Mouse (Mus musculus) brain, embryonic 14.5 days (tissue): ENCODE measurements at regions not wholly inside any gene's neighbourhood (a gene's known extent, or its start where the extent isn't known, plus 50 kb on each side); places are given as distances from the start of the nearest gene placed in this dataset.

Experiments
- DNase-seq: peaks from one replicate; pipeline ENCODE4 v3.0.0-alpha.2; 2011; ENCODE audit warnings: low read depth
- CTCF ChIP-seq: fragments of 200-500 bp; IDR thresholded peaks from 2 replicates; pipeline ENCODE4 v1.5.1; 2012; ENCODE audit warnings: inconsistent platforms, mild to moderate bottlenecking, moderate library complexity, borderline replicate concordance; ENCODE audit not compliant: insufficient read depth, insufficient read length; ENCODE audit errors: extremely low read depth
- POLR2A ChIP-seq: fragments of 200-500 bp; IDR thresholded peaks from 2 replicates; pipeline ENCODE4 v1.6.1; 2012; ENCODE audit warnings: mild to moderate bottlenecking, inconsistent platforms, borderline replicate concordance; ENCODE audit not compliant: poor library complexity, insufficient read depth, insufficient read length, severe bottlenecking; ENCODE audit errors: extremely low read depth

DNA sequence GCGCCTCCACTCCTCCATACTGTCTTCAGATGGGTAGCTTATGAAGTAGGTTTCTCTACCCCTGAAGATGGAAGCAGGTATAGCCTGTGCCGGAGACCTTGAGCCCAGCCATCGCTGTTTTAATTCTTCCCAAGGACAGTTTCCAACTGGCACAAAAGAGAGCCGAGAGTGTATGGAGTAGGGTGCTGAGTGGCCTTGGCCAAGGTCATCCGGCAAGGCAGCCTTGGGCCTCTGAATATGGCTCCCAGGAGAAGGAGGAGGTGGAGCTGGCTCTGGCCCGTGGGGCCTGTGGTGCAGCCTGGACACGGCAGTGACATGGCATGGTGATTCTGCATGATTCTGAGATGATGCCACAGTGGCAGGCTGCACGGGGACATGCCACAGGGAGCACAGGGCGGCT, 215.7 kb downstream of the Tex29 start:
- no peak for TF ChIP-seq POLR2A
- TF ChIP-seq CTCF: no peak
- DNase-seq: no peak

DNA sequence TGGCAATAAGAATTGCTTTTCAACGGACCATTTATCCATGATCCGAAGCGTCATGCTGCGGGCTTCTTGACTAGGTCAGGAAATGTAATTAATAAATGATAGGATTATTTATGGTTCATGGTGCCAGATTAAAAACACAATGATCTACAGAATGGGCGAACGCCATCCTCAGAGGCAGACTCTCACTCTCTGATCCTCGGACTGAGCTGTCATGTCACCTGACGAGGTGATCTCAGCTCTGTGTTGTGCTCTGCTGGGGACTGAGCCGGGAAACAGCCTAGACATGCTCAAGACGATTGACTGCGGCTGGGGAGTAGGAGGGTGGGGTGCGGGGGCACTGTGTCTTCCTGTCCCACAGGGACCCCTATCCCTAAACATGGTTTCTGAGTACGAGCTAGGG, 217.4 kb upstream of the A230072I06Rik start:
- no peak for TF ChIP-seq CTCF
- TF ChIP-seq POLR2A: no peak
- peak; percentile 49 for DNase-seq

DNA sequence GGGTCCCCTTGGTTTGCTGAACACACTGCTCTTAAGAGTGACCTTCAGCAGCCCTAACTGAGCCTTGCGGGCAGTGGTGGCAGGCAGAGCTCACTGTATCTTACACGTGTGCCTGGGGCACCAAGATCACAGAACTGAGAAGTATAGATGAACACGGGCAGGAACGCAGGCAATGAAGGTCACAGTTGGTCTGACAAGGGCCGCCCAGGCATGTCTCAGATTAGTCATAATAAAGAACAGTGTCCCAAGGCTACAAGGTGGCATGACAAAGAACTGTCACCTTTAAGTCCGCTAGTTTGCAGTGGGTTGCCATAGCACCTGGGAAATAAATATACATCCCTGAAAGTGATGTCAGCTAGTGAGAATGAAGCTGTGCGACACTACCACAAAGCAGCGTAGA, 215.9 kb upstream of the A230072I06Rik start:
- peak; percentile 23 for DNase-seq
- TF ChIP-seq CTCF (no peak), POLR2A (no peak)

DNA sequence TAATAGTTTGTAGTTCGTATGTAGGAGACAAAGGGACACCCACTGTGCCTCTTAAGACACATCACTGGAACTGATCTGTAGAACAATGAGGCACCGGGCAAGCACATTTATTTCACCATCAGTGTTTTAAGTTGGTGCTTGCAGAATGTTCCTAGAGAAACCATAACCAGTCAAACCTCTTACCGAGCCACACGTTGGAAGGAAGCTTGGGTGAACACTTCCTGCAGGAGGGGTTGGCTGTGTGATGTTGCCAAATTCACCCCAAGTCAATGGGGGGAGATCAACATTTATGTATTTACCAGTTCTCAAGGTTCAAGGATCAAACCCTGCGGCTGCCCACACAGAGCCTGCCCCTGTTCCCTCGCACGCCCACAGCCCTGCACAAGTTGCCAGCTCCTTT, 214.0 kb upstream of the A230072I06Rik start:
- DNase-seq: no peak
- TF ChIP-seq POLR2A (no peak), CTCF (no peak)

DNA sequence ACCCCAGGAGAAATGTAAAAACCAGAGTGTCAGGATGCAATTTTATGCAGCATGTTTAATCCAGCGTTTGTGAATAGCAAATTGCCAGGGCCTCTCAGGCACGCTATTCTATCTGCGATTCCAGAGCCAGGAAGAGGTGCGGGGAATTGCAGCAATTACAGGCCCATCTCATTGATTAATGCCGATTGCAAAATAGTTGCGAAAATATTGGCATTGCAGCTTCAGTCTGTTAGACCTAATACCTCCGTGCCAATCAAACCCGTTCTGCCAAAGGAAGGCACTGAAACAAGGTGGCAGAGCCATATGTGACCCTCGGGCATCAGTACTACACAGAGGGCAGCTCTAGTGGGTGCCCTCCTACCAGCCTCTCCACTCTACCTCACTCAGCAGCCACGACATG, 212.2 kb upstream of the A230072I06Rik start:
- no peak for DNase-seq
- TF ChIP-seq CTCF (no peak), POLR2A (no peak)

DNA sequence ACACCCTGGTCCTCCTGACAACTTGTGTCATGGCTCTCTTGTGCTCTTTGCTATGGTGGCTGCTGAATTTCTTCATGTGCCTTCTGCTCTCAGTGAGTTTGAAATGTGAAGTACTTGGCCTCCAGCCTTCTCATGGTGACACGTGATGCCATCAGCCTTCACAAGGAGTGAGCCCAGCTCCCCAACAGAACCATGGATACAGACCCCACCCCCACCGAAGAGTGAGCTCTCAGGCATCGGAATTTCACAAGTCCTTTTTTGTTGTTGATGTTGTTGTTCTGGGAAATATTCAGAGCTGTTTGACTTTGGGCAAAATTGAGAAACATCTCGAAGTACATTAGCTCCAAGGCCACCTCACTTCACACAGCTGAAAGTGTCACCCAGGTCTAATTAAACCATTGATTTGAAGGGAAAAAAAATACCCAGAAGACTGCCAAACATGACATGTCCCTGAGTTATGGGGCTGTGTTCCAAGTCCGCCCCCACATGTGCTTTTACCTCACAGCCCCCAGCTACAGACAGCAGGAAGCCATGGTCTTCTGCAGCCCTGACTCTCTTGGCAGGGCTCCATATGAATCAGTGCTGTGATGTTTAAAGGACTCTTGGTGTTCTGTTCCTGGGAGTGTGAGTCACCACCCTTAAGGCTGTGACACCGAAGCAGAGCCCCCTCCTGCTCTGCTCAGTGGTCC, 205.2 kb upstream of the A230072I06Rik start:
- DNase-seq: peak; percentile 24
- TF ChIP-seq CTCF: no peak
- TF ChIP-seq POLR2A: no peak

DNA sequence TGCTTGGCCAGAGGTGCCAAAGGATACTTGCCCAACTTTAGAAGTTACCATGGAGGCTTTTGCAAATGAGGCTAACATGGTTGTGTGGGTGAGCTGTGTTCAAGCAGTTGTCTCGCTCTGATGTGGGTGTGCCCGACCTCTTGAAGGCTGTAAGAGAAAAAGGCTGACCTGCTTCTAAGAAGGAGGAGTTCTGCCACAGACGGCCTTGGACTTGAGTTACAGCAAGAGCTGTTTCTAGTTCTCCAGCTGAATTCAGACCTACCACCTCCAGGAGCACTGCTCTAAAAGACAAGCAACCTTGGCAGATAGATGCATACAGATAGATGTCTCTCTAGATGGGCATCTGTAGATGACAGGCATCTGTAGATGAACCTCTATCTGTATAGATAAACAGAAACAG, 202.7 kb upstream of the A230072I06Rik start:
- TF ChIP-seq POLR2A (no peak), CTCF (no peak)
- no peak for DNase-seq

DNA sequence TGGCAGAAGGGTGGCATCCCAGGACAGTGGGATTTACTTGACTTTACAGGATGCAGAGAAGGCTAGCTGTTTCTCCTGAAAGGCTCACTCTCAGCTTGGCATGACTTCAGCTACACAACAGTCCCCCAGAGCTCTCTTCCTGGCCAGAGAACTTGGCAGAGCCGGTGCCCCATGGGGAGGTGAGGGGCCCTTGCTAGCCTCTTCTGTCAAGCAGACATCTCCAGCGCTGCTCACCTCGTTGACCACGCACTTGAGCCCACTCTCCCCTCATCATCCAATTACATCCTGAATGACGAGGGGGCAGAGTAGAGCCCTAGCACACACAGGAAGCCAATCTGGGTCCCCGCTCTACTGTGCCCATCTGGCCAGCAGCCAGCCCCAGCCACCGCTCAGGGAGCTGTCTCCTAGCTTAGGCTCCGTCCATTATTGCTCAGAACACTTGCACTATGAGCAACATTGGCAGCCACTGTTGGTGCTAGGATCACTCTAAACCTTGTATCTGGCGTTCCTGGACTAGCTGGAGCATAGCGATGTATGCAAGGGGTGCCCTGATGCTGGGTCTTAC, 201.7 kb upstream of the A230072I06Rik start:
- no peak for TF ChIP-seq POLR2A
- TF ChIP-seq CTCF: no peak

DNA sequence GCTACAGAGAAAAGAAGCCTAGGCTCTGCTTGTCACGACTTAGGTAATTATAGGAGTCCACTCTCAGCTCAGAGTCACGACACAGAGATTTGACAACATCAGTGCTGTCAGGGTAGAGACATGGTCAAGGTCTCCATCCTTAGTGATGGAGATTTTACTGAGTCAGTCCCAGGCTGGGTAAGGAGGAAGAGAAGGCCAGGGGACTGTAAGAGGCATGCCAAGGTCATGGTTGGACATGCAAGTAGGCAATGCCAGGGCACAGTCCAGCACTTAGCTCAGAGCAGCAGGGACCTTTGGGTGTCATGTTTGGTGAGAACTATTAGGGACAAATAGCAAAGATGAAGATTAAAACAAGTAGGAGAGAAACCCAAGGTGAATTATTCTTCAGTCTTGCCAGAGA, 200.7 kb upstream of the A230072I06Rik start:
- DNase-seq: no peak

More for the DNA sequence above, 201.7 kb upstream of the A230072I06Rik start:
- DNase-seq: peak; percentile 59

DNA sequence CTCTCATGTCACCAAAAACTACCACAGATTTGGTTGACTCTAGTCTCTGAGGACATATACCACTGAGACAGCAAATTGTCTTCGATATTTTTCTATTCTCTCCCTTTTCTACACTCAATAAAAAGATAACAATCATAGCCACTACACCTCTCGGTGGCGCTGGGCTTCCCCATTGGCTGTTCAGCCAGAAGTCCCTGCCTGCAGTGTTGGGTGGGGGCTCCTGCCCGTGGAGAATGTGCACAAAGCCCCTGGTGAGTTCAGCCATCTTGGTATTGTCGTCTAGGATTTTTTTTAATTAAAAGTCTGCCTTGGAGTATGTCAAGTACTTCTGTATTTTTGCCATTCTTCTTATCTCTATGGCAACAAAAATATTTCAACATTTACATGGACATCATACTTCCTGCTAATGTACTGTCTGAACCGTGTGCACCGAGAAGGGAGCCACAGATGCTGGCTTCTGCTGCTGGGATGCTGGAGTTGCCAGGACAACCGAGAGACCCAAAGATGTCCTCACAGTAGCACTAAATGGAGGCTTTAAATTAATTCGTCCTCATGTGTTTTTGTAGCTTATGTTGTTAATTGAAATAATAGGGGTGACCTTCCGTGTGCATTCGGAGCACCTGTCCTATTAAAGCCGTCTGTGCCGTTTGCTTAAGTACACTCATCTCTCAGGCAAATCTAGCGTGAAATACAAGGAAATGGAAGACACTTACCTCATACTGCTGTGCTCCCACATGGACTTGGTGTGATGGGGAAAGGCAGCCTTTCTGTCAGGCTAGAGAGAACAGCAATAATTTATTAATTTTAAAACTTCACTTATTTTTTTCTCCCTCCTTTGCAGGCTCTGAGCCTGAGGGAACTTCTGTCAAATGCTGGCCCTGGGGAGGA, 199.7 kb upstream of the A230072I06Rik start:
- peak; percentile 70 for DNase-seq

More for the DNA sequence above, 200.7 kb upstream of the A230072I06Rik start:
- TF ChIP-seq CTCF: no peak
- TF ChIP-seq POLR2A: no peak

DNA sequence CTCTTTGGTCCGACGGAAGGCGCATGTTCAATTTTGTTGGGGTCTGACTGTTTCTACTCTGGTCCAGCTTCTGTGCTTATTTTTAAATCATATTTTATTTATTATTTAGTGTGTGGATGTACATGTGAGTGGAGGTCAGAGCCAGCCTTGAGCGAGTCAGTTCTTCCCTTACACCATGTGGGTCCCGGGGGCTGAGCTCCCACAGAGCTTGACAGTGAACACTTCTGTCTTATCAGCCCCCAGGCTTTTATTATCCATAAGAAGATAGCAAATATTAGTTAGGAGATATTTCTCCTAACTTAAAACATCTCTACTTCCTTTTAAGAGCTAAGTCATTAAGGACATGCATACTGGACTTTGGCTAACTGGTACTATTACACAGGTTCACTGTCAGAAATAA, 197.1 kb upstream of the A230072I06Rik start:
- no peak for DNase-seq
- TF ChIP-seq POLR2A: no peak
- TF ChIP-seq CTCF: no peak

More for the DNA sequence above, 199.7 kb upstream of the A230072I06Rik start:
- TF ChIP-seq CTCF (no peak), POLR2A (no peak)
